Mouse (Mus musculus) cerebellum, postnatal 10 days (tissue): Measurements from ENCODE around the gene Fth1.
"Not testable (repeated sequence)": the region's sequence is repeated elsewhere in the genome, so short reads cannot be mapped to it uniquely, and the experiment has no call there.

Experiments
- DNase-seq, 2 experiments: peaks; one replicate each; pipeline ENCODE4 v3.0.0; 2021; ENCODE audit warnings: mixed read lengths in 2 of 2

Gene Fth1

GRCm38 (mm10) chr19:9980258-9980657 lies at the start of gene Fth1:
Fth1 (plus strand) TSS chr19:9980598.
- DNase-seq = no peak

- DNase-seq = not testable (repeated sequence)
These were observed 49.2 kb upstream of the Fth1 start for GRCm38 (mm10) chr19:9931167-9931607.

GRCm38 (mm10) chr19:9933908-9934307 lies 46.5 kb upstream of the Fth1 start:
- DNase-seq = no peak

- no peak for DNase-seq
These were observed 43.8 kb upstream of the Fth1 start for GRCm38 (mm10) chr19:9936579-9936978.

GRCm38 (mm10) chr19:9937428-9937827 lies 43.0 kb upstream of the Fth1 start:
- DNase-seq = no peak

GRCm38 (mm10) chr19:9938156-9938823 lies 42.1 kb upstream of the Fth1 start:
- no peak for DNase-seq

- no peak for DNase-seq
These were observed 41.5 kb upstream of the Fth1 start for GRCm38 (mm10) chr19:9938824-9939303.

GRCm38 (mm10) chr19:9939841-9940240 lies 40.6 kb upstream of the Fth1 start:
- no peak for DNase-seq

GRCm38 (mm10) chr19:9940903-9941302 lies 39.5 kb upstream of the Fth1 start:
- no peak for DNase-seq

GRCm38 (mm10) chr19:9941809-9942208 lies 38.6 kb upstream of the Fth1 start:
- no peak for DNase-seq

GRCm38 (mm10) chr19:9942539-9943533 lies 37.6 kb upstream of the Fth1 start:
- no peak for DNase-seq

GRCm38 (mm10) chr19:9945800-9946564 lies 34.4 kb upstream of the Fth1 start:
- DNase-seq = no peak

- DNase-seq = no peak
These were observed 33.4 kb upstream of the Fth1 start for GRCm38 (mm10) chr19:9946986-9947385.

- DNase-seq = no peak
These were observed 28.0 kb upstream of the Fth1 start for GRCm38 (mm10) chr19:9952390-9952789.

- DNase-seq = no peak
These were observed 27.5 kb upstream of the Fth1 start for GRCm38 (mm10) chr19:9952912-9953311.

GRCm38 (mm10) chr19:9954055-9954810 lies 26.2 kb upstream of the Fth1 start:
- DNase-seq = peak; percentile 35 to 42

GRCm38 (mm10) chr19:9954811-9955202 lies 25.6 kb upstream of the Fth1 start:
- DNase-seq = no peak

- no peak for DNase-seq
These were observed 25.0 kb upstream of the Fth1 start for GRCm38 (mm10) chr19:9955438-9955837.

- no peak for DNase-seq
These were observed 23.6 kb upstream of the Fth1 start for GRCm38 (mm10) chr19:9956624-9957388.

GRCm38 (mm10) chr19:9957965-9958364 lies 22.4 kb upstream of the Fth1 start:
- DNase-seq = no peak

GRCm38 (mm10) chr19:9960769-9961168 lies 19.6 kb upstream of the Fth1 start:
- DNase-seq = no peak
